Mouse (Mus musculus) regulatory T cell (primary cell): ENCODE data around the gene Myod1.

Experiments used
- in situ Hi-C: fragments of 300-600 bp; cut with MboI, MseI; formaldehyde crosslinking; loops from one replicate; pipeline ENCODE4 v1.15.1; 2025; ENCODE audit warnings: high pct_unique_total_duplicates

Myod1 gene

DNA sequence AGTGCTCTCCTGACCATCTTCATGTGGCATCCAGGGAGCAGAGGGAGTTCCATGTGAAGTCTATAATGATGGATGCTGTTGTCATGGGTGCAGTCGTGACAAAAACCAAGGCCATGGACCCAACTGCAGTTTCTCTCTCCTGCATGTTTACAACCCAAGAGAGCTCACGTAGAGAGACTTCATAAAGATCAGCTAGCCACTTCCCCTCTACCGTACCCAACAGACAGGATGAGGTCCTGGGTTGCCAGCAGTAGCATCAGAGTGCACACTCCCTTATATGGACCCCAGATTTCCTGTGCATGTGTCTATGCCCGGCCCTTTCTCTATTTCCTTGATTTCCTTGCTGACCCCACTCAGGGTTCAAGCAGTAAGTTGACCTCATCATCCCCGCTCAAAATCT is 15.4 kb downstream of the Myod1 start:
- in situ Hi-C loops, result loop anchor here (5.0 kb wide), 1 partner anchor 216 kb away; no protein-coding TSS in a partner anchor

GRCm38 (mm10) chr7:46393116-46393515 is 16.8 kb downstream of the Myod1 start:
- in situ Hi-C loops, result loop anchor here (5.0 kb wide), 1 partner anchor 214 kb away; no protein-coding TSS in a partner anchor

DNA sequence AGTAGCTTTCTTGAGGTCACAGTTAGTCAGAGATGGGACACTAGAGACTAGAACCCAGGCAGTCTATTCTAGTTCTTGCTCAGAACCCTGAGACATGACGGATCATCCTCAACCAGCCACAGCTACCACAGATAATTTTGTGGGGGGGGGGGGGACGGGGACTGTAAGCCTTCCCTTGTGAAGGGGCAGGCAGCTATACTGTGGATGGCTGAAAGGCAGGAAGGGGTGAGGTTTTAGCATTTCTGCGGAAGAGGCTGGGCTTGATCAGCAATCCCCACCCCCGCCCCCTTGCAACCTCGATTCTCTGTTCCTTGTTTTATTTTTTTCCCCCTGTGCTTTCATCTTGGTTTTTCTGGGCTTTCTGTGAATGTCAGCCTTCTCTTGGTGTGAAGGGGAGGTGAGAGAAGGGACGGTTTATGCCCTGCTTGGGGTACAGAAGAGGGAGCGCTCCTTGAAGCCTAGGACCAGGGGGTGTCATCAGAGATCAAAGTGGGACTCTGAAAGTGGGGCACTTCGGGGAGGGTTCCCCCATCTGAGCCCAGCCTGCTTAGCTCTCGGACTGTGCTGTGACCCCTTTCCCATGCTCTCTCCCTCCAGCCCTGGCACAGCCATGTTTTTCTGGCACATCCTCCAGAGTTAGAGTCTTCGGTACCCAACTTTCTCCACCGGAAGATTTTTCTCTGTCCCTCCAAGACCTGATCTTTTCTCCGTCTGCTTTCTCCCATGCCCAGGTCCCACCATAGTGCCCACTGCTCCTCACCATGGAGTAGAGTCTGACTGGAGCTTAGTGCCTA is 17.6 kb downstream of the Myod1 start:
- in situ Hi-C loops, result loop anchor here (5.0 kb wide), 1 partner anchor 213 kb away; no protein-coding TSS in a partner anchor

- in situ Hi-C loops, result loop anchor here (5.0 kb wide), 1 partner anchor 212 kb away; no protein-coding TSS in a partner anchor
Observed at GRCm38 (mm10) chr7:46394933-46395332, 18.7 kb downstream of the Myod1 start.

- in situ Hi-C loops, result no loop called here
Observed at GRCm38 (mm10) chr7:46395571-46395970, 19.3 kb downstream of the Myod1 start.

- in situ Hi-C loops, result no loop called here
Observed at GRCm38 (mm10) chr7:46396231-46396927, 20.1 kb downstream of the Myod1 start, which contains the start of gene Kcnc1. TSS of gene Kcnc1 (plus strand) at chr7:46396497.

GRCm38 (mm10) chr7:46396928-46397731 is 20.9 kb downstream of the Myod1 start:
- in situ Hi-C loops, result no loop called here

DNA sequence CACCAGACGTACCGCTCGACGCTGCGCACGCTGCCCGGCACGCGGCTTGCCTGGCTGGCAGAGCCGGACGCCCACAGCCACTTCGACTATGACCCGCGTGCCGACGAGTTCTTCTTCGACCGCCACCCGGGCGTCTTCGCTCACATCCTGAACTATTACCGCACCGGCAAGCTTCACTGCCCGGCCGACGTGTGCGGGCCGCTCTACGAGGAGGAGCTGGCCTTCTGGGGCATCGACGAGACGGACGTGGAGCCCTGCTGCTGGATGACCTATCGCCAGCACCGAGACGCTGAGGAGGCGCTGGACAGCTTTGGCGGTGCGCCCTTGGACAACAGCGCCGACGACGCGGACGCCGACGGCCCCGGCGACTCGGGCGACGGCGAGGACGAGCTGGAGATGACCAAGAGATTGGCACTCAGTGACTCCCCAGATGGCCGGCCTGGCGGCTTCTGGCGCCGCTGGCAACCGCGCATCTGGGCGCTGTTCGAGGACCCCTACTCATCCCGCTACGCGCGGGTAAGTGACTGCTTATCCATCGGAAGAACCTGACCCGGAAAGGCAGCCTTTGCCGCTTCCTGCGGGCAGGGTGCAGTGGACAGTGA is 21.6 kb downstream of the Myod1 start:
- in situ Hi-C loops, result no loop called here

GRCm38 (mm10) chr7:46398612-46399011 is 22.3 kb downstream of the Myod1 start:
- in situ Hi-C loops, result no loop called here

GRCm38 (mm10) chr7:46399676-46400075 is 23.4 kb downstream of the Myod1 start:
- in situ Hi-C loops, result no loop called here

DNA sequence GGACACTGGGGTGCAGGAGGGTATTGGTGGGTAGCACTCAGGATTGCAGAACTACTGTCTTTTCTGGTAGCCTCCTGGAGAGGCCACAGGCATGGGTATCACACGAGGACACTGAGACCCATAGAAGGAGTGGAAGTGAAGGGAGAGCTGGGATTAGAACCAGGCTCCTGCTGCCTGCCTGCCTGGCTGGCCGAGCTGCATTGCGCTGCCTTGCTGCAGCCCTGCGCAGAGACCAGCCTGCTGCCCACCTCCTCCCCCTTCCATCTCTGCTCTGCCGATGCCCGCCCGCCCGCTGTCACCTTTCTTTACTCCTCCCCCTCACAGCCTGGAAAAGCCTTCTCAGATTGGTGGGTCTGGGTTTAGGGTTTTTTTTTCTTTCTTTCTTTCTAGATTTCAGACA is 24.1 kb downstream of the Myod1 start:
- in situ Hi-C loops, result no loop called here

DNA sequence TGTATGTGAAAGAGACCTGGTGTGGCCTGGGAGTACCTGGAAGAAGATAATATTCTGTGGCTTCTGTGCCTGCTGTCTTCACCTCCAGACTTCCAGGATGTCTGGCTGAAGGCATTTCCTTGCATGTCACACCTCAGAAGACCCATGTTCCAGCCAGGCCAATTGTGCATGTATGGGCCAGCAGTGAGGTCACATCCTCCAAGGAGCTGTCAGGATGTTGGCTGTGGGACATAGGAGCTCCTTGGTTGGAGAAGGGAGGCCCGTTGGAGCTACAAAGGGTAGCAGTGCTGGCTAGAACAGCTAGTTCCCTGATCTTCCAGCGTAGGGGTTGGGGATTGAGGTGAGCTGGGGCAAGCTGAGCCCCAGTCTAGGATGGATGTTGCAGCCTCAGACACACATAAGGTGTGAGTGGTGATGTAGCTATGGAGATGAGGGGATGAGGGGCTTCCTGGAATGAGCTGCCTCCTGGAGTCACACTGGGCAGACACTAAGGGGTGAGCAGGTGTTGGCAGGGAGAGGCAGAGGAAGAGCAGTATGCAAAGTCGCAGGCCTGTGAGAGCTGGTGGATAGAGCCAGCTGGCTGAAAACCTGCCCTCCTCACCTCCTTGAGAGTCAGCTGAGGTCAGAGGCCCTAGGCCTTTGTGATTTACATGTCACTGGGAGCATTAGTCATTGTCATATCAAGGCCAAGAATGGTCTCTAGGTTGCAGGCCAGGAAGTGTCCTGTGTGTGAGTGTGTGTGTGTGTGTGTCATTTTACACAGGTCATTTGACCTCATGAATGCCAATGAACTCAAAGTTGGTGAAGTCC is 25.3 kb downstream of the Myod1 start:
- in situ Hi-C loops, result no loop called here

- in situ Hi-C loops, result no loop called here
Observed at GRCm38 (mm10) chr7:46403616-46404485, 27.6 kb downstream of the Myod1 start.

DNA sequence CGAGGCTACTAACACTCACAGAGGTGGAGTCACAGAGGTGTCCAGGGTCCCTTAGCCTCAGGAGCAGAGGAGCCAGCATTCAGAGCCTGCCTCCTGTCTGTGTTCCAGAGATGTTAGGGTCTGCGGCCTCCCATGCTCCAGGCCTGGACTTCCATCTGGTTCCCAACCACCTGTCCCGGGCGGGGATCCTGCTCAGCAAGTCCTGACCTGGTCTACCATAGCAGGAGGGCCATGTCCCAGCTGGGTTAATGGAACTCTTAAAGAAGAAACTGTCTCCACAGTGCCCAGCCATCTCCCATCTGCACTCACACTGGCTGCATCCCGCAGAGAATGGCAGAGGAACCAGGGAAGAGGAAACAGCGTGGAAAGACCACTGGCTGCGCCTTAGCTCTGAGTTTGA is 28.5 kb downstream of the Myod1 start:
- in situ Hi-C loops, result no loop called here

DNA sequence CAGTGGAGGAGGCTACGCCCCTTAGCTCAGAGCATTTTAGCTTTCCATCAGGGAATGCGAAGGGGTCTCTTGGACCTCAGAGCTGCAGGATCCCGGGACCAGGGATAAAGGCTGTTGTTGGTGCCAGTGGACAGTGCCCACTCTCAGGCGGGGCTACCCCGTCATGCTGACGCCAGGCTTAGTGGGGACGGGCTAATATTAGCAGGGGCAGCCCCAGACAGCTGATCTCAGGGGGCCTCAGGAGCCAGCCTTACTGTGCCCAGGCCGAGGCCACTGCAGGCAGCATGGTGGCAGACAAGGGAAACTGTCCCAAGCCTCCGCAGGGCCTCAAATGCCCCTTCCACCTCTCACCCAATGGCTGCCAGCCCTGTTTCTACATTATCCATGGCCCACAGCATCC is 32.3 kb downstream of the Myod1 start:
- in situ Hi-C loops, result no loop called here

DNA sequence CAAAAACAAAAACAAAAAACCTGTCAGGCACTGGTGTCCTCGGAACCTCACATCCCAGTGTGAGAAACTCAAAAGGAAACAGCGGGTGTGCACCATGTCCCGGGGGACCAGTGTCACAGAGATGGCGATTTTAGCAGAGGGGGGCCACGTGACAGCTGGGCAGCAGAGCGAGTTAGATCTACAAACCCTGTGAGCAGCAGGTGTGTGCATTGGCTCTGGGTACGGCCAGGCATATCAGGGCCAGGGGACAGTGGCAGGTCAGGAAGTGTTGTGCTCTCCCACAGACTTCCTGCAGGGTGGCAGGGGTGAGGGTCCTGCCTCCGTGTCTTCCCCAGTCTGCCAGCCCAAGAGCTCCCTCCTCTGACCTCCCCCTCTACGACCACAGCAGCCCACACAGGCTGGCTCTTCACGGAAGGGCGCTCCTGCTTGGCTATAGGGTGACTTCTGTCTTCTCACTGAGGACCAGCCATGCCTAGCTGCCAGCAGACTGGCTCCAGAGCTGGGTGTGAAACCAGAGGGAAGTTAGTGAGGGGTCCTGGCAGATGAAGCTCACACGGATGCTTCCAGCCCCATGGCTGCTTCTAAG is 33.0 kb downstream of the Myod1 start:
- in situ Hi-C loops, result no loop called here

DNA sequence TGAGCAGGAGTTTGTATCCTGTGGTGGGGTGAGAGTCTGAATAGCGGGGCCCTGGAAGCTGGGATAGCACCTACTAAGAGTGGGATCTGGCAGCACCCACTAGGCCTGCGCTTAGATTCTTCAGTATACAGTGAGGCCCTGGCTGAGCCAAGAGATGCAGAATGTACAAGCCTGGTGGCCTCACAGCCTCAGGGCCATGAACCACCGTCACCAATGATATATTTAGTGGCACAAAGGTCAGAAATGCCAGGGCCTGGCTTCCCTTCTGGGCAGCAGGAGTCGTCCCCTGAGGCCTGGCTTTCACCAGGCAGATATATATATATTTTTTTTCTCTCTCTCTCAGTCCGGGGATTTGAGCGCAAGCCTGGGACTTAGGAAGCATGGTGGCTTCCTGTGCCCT is 34.5 kb downstream of the Myod1 start:
- in situ Hi-C loops, result no loop called here

DNA sequence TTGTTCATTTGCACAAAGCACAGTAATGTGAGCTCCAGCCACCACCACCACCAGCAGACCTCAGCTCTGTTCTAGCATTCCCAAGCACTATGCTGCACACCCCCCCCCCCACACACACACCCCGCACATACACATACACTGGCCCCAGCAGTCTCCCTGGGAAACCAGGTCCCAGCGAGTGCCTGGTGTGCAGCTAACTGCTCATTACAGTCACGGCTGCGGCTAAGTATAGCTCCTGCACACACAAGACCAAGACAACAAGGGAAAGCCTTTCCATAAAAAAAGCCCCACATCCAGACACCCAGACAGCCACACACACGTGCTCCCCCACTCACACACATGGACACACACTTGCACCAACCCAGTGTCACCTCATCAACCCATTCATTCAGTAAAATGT is 36.5 kb downstream of the Myod1 start:
- in situ Hi-C loops, result no loop called here

DNA sequence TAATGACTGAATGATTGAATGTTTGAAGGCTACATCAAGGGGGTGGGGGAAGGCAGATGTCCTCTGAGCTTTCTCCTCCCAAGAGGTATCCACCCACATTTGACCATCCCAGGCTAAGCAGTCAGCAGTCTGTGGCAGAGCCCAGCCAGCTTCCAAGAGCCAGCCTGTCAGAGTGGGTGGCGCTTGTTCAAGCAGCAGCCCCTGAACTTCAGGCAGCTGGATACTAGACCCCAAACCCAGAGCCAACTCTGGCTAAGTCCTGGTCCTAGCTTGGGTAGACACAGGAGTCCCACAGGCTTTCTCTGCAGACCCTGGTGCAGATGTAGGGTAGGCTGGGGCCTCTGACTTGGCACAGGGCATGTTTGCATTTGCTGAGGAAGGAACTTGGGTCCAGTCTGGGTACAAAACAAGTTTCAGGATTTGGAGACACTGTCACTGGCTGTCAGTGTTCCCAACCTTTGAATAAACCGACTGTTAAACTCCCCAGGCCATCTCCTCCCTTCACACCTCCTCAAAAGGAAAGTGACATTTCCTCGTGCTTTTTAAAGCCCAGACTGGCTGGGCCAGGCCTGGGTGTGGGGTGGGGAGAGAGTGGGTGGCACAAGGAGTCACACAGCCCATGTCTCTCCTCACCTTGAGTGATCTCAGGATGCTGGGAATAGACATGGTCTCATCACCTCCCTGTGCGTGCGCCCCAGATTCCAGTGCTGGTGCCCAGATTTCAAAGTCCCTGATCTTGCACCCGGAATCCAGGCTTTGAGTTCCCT is 37.9 kb downstream of the Myod1 start:
- in situ Hi-C loops, result no loop called here
